Mouse (Mus musculus): ENCODE results near the gene Cpm.

GRCm38 (mm10) chr10:117656985-117657658, 27.8 kb downstream of the Cpm start:
- no peak for TF ChIP-seq CTCF (IDR thresholded peaks at IDR 0.05; ENCODE audit: low read depth, low read length)
- TF ChIP-seq GATA1 (IDR thresholded peaks at IDR 0.05; ENCODE audit: borderline replicate concordance, low read length): no peak
- TF ChIP-seq GATA2 (IDR thresholded peaks at IDR 0.05; ENCODE audit: borderline replicate concordance, low read depth, low read length): no peak
- TF ChIP-seq POLR2AphosphoS5 (IDR thresholded peaks at IDR 0.05; ENCODE audit: insufficient replicate concordance, low read depth, low read length): no peak
- no peak for TF ChIP-seq TAL1 (conservative IDR thresholded peaks at IDR 0.05; ENCODE audit: low read depth, low read length)
